Mouse (Mus musculus): ENCODE data around the gene Rnf20. TPM values are rescaled to one million over a fixed set of nuclear protein-coding genes. Genes with fewer than 3 reads are reported as not detected.
"Not testable (repeated sequence)": the region's sequence is repeated elsewhere in the genome, so short reads cannot be mapped to it uniquely, and the experiment has no call there.

The Rnf20 gene
- 10 to 100 TPM; 36.2 to 36.3 TPM for total RNA-seq (2021)

DNA sequence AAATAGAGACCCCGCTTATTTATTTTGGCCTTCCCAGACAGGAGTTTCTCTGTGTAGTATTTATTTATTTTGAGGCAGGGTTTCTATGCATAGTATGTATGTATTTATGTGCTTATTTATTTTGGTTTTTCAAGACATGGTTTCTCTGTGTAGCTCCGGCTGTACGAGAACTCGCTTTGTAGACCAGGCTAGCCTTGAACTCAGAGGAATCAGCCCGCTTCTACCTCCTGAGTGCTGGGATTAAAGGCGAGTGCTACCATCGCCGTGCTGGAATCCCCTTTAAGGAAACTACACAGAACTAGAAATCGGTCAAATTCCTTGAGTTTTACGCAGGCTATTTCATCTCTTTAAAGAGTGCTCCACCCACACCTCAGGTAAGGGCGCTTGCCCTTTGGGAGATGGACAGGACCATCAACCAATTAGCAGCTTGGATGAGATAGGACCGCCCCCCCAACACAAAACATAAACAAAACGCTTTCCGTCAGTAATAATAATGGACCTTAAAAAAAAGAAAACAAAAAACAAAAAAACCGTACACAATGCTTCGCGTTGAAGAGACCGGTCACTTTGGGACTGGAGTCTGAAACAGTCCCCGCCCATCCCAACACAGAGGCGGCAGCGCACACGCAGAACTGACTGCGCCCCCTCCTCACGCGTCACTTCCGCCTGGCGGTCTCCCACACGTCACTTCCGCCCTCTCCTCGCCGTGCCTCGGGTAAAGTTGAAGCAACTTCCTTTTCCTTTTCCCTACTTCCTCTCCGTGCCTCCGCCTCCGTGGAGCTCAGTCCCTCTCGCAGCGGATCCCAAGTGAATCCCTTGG is at the start of gene Rnf20:
Gene Rnf20 (plus strand): TSS at position 688 of the 820 bp plus-strand sequence.
- intact Hi-C loops (cut with DNase I): loop anchor here (2.0 kb wide), 1 partner anchor 35 kb away; the partner anchor contains the start of gene Tmem246

DNA sequence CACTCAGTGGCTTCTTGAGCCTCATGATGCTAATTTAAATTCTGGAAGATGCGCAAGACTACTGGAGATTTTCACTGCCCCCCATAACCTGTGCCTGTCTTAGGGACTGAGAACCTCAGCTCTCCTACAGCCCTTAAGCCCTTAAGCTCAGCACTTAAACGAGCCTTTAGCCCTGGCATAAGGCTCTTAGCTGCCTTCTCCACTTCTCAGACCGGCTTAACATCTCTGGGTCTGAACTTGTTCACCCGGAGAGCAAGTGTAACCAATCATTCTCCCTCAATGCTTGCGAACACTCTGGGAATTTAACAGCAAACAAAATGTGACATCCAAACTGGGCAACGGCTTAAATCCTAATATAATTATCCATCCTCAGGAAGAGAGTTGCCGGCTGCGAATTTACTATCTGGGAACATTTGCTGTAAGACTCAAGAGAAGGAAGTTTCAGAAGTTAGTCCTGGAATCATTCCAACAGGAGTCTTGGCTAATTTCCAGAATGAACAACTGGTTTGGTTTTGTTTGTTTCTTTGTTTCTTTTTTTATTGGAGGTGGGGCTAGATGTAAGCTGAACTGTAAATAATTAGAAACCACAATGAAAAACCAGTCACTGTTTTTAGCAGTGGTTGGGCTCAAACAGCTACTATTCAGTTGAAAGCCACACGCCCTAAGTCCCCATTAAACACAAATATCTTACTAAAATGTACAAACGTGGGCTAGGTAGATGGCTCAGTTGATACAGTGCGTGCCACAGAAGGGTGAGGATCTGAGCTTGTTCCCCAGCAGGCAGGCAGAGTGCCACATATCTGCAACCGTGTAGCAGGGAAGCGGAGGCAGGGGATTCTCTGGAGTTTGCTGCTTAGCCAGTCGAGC is 47.6 kb upstream of the Rnf20 start:
- intact Hi-C loops (cut with DNase I): loop anchor here (2.0 kb wide), 1 partner anchor 15 kb away; no protein-coding TSS in a partner anchor
- DNase-seq (ENCODE audit: low spot score): no peak

More for the DNA sequence above, at the start of gene Rnf20:
- DNase-seq (ENCODE audit: low spot score): peak; percentile 93

DNA sequence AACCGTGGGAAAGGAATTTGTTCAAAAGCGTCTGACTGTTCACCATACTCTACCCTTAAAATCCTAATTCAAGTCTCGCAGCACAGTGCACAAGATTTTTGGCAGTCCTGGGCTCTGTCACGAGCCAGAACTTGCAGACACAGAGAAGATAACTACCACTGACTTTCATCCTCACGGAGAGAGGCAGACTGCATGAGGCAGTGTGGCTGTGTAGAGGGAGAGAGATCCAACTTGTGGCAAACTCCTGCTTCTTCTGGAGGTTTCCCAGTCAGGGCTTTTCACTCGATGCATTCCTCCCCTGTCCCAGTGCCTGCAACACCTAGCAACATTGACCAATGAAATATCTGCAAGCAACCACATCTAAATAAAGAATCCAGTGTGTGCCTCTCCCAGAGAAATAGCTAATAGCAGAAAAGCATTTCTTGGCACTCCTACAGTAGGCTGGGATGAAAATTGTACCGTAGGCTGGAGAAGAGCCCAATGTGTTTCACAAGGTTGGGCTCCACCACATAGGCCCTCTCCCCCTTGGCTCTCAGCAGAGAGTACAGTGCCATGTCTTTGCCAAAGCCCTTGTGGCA is 46.2 kb upstream of the Rnf20 start:
- intact Hi-C loops (cut with DNase I): loop anchor here (2.0 kb wide), 1 partner anchor 13 kb away; no protein-coding TSS in a partner anchor
- DNase-seq (ENCODE audit: low spot score): no peak

DNA sequence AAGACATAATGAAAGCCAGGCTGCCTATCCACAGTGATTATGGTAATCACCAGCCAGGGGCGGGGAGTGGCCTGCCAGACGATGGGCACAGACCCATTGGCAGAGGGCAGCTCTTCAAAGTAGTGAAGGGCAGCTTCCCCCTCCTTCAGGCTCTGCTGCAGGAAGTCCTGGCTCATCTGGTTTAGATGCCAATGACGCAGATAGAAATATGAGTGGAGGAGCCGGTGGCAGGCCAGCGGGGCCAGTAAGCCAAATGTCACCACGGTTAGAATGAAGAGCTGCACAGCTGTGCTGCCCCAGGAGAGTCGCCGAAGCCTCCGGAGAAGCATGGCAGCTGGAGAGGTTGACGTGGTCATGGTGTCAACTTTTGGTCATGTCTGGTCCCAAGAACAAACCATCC is 45.0 kb upstream of the Rnf20 start:
- DNase-seq (ENCODE audit: low spot score): no peak
- intact Hi-C loops (cut with DNase I): no loop called here

GRCm38 (mm10) chr4:49590152-49590551 is 41.7 kb upstream of the Rnf20 start:
- DNase-seq (ENCODE audit: low spot score): no peak
- intact Hi-C loops (cut with DNase I): no loop called here

DNA sequence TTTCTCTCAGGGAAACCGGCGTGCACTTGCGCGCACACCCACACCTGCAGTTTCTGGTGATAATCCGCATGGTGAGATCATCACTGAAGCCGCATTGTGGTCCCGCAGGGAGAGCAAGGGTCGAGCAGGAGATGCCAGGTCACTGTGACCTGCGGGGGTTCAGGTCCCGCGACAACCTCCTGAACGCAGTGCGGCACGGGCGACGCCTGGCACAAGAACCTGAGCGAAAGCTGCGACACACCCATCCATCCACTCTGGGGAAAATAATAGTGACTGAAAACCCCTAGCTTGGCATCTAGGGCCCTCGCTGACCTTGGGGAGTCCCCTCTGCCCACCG is 35.0 kb upstream of the Rnf20 start:
- DNase-seq (ENCODE audit: low spot score): no peak
- intact Hi-C loops (cut with DNase I): loop anchor here (2.0 kb wide), 2 partner anchors 30 to 34 kb away; no protein-coding TSS in a partner anchor

DNA sequence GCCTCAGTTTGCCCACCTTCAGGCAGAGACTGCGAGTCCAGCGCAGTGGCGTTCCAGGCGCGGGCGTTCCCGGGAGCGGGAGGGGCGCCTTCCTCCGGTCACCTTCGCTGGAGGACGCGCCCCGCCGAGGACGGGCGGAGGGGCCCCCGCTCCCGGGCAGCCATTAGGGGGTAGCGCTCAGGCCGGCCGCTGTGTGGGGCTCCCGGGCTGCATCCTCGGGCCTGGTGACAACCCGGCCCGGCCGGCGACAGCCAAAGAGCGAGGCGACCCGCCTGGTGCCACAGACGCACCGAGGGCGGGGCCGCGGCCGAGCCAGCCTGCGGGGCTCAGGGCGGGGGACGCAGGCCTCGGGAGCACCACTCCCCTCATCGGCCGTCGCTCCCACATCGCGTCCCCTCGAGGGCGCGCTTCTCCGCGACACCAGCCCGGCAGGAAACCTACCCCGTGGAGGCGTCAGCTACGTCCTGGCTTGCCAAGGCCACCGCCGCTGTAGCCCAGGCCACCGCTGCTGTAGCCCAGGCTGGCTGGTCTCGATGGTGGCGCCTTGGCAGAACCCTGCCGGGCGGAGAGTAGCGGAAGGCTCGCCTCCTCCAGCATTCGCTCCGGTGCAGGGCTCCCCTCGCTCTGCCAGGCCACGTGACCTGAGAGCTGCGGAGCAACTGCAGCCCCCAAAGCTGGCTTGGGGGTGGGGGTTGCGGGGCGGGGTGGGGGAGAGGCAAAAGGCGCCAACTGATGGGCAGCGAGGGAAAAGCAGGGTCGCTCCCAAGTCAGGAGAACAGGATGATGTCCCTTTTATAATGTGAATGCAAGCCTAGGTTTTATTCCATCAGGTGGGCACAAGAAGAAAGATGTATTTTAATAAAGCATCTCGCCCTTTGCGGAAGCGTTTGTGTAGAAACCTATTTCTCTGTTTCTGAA is 34.4 kb upstream of the Rnf20 start, which contains the start of gene Tmem246:
Gene Tmem246 (minus strand): TSS at position 694 of the 918 bp plus-strand sequence.
- intact Hi-C loops (cut with DNase I): loop anchor here (2.0 kb wide), 3 partner anchors 13 to 33 kb away; no protein-coding TSS in a partner anchor
- DNase-seq (ENCODE audit: low spot score): peak; percentile 61

DNA sequence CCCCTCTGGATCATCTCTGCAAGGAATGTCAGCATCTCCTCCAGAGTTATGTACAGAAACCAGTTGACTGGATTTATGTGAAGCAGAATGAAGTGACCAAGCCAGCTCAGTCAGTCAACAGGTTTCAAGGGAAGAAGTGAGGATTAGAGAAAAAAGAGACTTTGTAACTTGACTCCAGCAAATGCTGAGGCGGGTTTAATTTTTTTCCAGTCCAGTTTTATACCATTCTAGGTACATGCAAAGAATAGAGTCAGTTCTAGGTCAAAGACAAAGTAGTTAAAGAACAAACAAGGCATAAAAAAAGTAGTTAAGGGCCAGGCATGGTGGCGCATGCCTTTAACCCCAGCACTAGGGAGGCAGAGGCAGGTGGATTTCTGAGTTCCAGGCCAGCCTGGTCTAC is 28.6 kb upstream of the Rnf20 start:
- DNase-seq (ENCODE audit: low spot score): no peak
- intact Hi-C loops (cut with DNase I): no loop called here

- intact Hi-C loops (cut with DNase I): no loop called here
- DNase-seq (ENCODE audit: low spot score): no peak
Measured at GRCm38 (mm10) chr4:49604016-49604546, 27.7 kb upstream of the Rnf20 start.

DNA sequence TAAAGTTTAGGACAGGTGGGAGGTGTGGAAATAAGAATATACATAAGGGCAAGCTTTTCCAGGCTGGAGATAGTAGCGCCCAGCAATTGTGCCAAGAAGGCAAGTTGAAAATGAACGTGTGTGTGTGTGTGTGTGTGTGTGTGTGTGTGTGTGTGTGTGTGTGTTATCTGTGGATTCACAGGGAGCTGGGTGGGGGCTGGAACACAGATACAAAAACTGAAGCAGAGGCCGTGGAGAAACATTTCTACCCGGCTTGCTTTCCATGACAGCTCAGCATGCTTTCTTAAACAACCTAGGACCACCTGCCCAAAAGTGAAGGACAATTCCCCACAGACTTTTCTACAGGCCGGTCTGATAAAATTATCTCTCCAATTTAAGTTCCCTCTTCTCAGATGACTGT is 27.2 kb upstream of the Rnf20 start:
- DNase-seq (ENCODE audit: low spot score): no peak
- intact Hi-C loops (cut with DNase I): no loop called here

- intact Hi-C loops (cut with DNase I): no loop called here
- DNase-seq (ENCODE audit: low spot score): no peak
Measured at GRCm38 (mm10) chr4:49605459-49605858, 26.3 kb upstream of the Rnf20 start.

DNA sequence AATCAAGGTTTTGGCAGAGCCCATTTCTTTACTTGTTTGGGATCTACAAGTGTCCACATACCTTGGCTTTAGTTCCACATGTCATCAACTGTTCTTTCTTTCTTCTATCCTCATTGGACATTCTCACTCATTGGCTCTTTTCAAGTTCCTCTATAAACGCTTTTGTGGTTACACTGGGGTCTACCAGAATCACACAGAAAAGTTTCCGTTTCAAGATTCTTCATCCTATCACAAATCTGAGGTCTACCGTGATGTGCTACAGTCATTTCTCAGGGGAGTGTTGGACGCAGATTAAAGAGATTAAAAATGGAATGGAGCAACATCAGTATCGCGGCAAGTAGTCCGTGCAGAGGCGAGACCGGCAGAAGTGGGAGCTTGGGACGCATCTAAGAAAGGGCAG is 14.9 kb upstream of the Rnf20 start:
- intact Hi-C loops (cut with DNase I): no loop called here
- DNase-seq (ENCODE audit: low spot score): no peak

GRCm38 (mm10) chr4:49619861-49620260 is 11.9 kb upstream of the Rnf20 start:
- DNase-seq (ENCODE audit: low spot score); intact Hi-C loops (cut with DNase I): not testable (repeated sequence)

GRCm38 (mm10) chr4:49622272-49622671 is 9.5 kb upstream of the Rnf20 start:
- intact Hi-C loops (cut with DNase I): no loop called here
- no peak for DNase-seq (ENCODE audit: low spot score)

- intact Hi-C loops (cut with DNase I): no loop called here
- no peak for DNase-seq (ENCODE audit: low spot score)
Measured at GRCm38 (mm10) chr4:49623916-49624315, 7.9 kb upstream of the Rnf20 start.

DNA sequence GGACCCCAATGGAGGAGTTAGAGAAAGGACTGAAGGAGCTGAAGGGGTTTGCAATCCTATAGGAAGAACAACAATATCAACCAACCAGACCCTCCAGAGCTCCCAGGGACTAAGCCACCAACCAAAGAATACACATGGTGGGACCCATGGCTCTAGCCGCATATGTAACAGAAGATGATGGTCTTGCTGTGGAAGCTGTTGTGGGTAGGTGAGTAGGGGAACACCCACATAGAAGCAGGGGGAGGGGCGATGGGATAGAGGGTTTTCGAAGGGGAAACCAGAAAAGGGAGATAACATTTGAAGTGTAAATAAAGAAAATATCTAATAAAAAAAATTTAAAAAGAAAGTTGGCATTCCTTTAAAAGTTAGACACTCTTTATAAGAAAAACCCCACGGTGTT is 6.8 kb upstream of the Rnf20 start:
- DNase-seq (ENCODE audit: low spot score); intact Hi-C loops (cut with DNase I): not testable (repeated sequence)

DNA sequence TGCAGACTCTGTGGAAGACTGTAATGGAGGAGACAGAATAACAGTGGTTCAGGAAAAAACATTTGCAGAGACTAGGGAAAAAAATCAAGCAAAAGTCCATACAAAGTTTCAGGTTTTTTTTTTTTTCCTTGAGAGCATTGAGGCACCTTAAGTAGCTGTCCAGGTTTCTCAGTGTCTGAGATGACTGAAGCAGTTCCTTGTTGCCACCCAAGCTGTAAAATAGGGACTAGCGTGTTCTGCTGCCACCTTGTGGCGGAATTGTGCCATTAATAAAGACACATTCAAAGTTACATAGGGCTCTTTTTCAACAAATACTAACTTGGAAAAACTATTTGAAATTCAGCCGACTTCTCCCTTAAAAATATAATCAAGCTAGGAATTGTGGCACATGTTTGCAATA is 4.8 kb upstream of the Rnf20 start:
- peak; percentile 21 for DNase-seq (ENCODE audit: low spot score)
- intact Hi-C loops (cut with DNase I): loop anchor here (1.0 kb wide), 1 partner anchor 60 kb away; no protein-coding TSS in a partner anchor

DNA sequence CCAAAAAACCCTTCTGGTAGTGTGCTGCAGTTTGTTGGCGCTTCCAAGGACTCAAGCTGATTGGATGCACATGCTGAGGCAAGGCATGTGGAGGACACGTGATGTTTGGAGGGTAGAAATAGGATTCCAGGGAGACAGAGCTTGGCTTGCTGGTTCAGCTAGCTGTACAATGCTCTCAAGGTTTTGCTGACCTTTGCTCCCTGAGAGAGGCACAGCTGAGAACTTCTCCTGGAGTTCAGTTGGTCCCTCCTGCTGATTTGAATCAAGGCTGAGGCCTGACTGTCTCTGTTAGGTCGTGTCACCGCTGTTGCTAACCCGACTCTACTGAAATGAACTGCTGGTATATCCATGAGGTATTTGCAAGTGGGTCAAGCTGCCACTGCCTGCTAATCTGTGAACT is 2.9 kb upstream of the Rnf20 start:
- intact Hi-C loops (cut with DNase I): loop anchor here (2.0 kb wide), 1 partner anchor 106 kb away; no protein-coding TSS in a partner anchor
- no peak for DNase-seq (ENCODE audit: low spot score)

DNA sequence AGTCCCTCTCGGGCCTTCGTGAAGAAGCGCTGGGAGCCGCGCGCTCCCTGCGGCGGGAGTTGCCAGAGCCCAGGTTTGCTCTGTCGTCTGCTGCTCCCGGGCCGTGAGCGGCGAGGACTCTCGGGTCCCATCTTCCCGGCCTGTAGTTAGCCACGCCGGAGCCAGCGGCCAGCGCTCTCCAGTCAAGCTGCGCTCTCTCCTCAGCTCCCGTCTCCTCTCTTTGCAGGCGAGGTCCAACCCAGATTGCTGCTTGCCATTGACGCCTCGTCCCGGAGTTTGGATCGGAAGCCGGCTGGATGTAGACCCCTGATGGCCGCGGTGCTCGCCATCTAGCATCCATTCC is 304 bp downstream of the Rnf20 start:
- intact Hi-C loops (cut with DNase I): no loop called here
- DNase-seq (ENCODE audit: low spot score): no peak
